Mouse (Mus musculus): ENCODE measurements around the gene Myl6.

DNA sequence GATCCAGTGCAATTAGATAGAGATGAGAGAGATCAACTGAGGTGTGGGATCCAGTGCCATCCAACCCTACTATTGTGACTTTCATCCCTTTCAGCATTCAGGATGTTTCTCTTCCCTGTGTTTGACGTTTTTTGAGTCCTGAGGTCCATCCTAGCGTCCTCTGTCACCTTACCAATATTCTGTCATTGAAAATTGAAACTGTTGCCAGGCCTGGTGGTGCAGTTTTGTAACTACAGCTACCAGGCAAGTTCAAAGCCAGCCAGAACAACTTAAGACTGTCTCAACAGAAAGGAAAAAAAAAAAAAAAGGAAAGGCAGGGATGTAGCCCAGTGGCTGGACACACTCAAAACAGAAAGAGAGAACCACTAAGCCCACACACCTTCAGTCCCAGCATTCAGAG lies 1.3 kb upstream of the Myl6 start:
- TF ChIP-seq CTCF (IDR thresholded peaks at IDR 0.05; ENCODE audit: low read depth, low read length), result no peak
- no peak for TF ChIP-seq EP300 (IDR thresholded peaks at IDR 0.05; ENCODE audit: insufficient read depth, low read depth, low read length)
- no peak for TF ChIP-seq POLR2A (IDR thresholded peaks at IDR 0.05; ENCODE audit: insufficient read depth, low read length)

All from ES-Bruce4 (cell line).